Mouse (Mus musculus) telencephalon, adult 2 months (tissue): ENCODE data around the gene Dctpp1.

ENCODE experiments used
- DNase-seq: peaks from one replicate; pipeline ENCODE4 v3.0.0-alpha.2; 2011; ENCODE audit warnings: low read depth, low spot score

Dctpp1 gene

DNA sequence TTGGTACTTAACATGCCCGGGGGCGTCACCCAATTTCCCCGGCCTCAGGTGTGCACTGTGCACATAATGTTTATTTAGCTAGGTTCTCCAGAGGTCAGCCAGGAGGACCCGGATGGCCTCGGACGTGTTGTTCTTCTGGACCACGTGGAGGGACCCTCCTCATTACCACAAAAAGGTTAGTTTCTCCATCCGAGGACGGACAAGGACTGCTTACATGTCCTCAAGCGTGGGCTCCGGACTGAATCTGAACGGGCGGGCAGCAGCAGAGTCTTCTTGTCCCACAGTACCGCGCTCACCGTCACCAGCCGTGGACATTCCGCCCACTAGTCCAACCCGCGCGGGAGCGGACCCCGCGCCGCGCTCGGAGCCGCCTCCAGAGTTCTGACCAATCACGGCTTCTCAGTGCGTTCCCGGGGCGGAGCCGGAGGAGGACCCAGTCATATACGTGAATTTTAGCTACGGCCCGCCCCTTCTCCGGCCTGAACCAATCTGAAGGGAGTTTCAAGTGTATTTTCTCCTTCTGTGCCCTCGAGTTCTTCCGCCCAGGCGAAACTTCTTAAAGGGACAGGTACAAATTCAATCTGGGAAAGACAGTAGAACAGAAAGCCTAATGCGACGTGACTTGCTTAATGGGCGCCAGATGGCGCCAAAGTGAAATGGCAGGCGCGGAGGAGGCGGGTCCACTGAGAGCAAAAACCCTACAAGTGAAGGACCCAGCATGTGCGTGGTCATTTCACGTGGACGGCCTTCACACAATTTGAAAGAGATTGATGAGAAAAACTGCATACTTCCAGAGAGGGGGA, at the start of gene Dctpp1:
Gene Dctpp1, minus strand, starts transcription at position 401 of the 803 bp plus-strand sequence.
- DNase-seq, result peak; percentile 99

- no peak for DNase-seq
These were observed 49.4 kb upstream of the Dctpp1 start for GRCm38 (mm10) chr7:127309951-127310350.

DNA sequence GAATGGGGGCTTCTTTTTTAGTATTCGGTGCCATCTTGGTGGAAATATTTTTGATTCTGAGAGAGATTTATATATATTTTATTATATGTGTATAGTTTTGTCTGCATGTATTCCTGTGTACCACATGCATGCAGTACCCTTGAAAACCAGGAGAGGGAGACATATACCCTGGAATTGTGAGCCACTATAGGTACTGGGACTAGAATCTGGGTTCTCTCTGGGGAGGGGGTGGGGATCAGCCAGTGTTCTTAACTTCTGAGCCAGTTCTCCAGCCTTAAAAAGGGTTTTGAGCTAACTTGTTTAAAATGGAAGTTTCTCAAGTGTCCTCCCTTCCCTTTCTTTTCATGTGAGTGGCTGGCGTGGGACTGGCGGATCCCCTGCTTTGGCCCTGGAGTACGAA, 48.4 kb upstream of the Dctpp1 start:
- peak; percentile 9 for DNase-seq

- DNase-seq, result no peak
These were observed 47.9 kb upstream of the Dctpp1 start for GRCm38 (mm10) chr7:127308431-127308830.

GRCm38 (mm10) chr7:127297586-127298193, 37.2 kb upstream of the Dctpp1 start:
- DNase-seq, result no peak

DNA sequence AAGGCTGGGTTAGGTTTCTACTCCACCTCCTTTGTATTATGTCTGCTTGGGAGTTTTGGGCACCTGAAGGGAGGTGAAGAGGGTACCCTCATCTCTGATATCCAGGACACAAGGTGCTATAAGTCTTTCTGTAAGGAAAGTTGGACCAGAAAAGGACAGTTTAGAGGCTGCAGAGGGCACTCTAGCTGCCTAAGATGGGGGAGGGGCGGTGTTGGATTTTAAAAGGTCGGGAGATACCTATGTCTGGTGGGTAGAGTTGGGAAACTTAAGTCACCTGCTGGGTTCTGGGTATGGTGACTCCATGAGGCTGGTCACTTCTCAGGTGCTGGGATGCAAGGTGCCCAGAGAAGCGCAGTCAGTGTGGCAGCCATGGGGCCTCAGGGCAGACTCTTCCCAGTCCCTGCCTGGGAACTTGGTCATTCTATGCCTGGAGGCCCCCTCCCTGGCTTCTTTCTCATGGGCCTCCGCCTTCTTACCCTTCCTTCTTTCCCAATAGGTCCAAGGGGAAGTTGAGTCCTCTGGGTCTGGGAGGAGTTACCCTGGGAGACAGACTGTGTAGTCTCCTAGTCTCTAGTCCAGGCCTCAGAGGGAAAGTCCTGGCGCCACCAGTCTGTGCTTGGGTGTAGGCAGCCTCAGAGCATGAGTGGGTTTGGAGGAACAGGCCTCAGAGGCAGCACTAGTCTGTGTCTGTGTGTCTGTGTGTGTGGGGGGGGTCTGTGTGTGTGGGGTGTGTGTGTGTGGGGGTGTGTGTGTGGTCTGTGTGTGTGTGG, 36.5 kb upstream of the Dctpp1 start:
- DNase-seq, result no peak

GRCm38 (mm10) chr7:127296098-127296497, 35.6 kb upstream of the Dctpp1 start, which contains the start of gene Itgal:
Gene Itgal (plus strand): TSS chr7:127296260.
- DNase-seq, result no peak

GRCm38 (mm10) chr7:127290142-127290541, 29.6 kb upstream of the Dctpp1 start:
- DNase-seq, result no peak

- no peak for DNase-seq
These were observed 28.8 kb upstream of the Dctpp1 start for GRCm38 (mm10) chr7:127289306-127289705.

DNA sequence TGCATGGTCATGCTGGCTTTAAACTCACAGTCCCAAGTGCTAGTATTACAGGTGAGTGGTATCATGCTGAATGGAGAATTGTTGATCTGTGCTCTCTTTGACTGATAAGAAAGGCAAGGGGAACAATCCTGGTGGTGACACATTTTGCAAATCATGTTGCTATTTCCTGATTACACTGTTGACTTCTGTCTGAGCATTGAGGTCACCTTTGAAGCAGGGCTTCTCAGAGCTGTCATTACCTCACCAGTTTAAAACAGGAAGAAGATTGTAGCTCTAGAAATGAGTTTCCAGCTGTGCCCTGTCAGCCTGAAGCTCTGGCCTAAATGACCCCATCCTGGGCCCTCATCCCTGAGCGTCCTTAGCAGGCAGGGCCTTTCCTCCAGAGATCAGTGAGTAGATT, 27.4 kb upstream of the Dctpp1 start:
- DNase-seq, result no peak

- DNase-seq, result no peak
These were observed 24.6 kb upstream of the Dctpp1 start for GRCm38 (mm10) chr7:127285154-127285553.

DNA sequence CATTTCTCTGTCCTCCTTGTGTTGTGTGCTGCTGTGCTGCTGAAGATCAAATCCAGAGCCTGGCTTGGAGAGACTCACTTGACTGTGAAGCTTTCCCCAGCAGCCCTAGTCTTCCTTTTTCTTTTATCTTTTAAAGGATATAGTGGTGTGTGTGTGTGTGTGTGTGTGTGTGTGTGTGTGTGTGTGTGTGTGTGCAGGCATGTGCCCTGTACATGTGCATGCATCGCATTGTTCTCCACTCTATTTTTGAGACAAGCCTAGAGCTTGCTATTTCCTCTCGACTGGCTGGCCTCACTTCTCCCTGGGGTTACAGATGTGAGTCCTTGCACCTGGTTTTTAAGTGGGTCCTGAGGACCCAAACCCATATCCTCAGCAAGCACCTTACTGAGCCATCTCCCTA, 21.7 kb upstream of the Dctpp1 start:
- no peak for DNase-seq

GRCm38 (mm10) chr7:127281114-127281513, 20.6 kb upstream of the Dctpp1 start:
- DNase-seq, result no peak

DNA sequence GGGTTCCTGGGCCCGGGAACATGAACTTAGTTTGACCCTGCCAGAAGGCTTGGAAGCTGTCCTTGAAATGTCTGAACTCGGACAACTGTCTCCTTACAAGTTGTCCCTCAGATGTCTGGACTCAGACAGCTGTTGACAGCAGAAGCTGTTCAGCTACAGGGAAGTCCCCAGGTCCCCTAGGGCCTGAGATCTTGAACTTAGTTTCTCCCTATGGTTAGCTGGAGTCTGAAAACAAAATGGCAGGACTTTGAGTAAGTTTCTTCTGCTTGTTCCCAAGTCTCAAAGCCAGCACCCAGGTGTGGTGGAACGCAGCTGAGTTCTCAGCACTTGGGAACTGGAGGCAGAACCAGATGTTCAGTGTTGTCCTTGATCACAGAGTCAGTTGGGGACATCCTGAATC, 19.6 kb upstream of the Dctpp1 start:
- DNase-seq, result no peak

- no peak for DNase-seq
These were observed 17.8 kb upstream of the Dctpp1 start for GRCm38 (mm10) chr7:127278311-127278710.

GRCm38 (mm10) chr7:127276519-127276961, 16.0 kb upstream of the Dctpp1 start:
- DNase-seq, result no peak

GRCm38 (mm10) chr7:127273925-127274789, 13.6 kb upstream of the Dctpp1 start, which contains the start of gene Sephs2:
Gene Sephs2 (minus strand): TSS chr7:127274055.
- DNase-seq, result peak; percentile 91

- DNase-seq, result no peak
These were observed 12.8 kb upstream of the Dctpp1 start for GRCm38 (mm10) chr7:127273118-127273923.

DNA sequence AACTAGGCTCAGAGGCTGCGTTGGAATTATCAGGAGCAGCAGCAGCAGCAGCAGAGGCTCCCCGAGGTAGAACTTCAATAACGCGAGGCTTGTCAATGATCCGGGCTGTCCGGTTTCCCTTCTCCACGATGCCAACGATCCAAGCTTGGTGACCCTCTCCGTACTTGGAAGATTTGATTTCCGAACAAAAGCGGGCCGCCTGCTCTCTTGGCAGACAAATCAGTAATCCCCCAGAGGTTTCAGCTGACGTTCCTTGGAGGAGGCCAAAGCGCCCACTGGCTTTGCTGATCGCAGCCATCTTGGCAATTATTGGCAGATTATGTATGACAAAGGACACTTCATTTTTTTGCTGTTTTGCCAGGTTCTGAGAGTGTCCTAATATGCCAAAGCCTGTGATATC, 12.1 kb upstream of the Dctpp1 start:
- no peak for DNase-seq

- no peak for DNase-seq
These were observed 10.6 kb upstream of the Dctpp1 start for GRCm38 (mm10) chr7:127271093-127271492.
